Mouse (Mus musculus): Measurements from ENCODE around the gene Tmem63a. TPM values are rescaled to one million over a fixed set of nuclear protein-coding genes. Genes with fewer than 3 reads are reported as not detected.

Gene Tmem63a
- total RNA-seq, 1 experiment, result 14.7 TPM

DNA sequence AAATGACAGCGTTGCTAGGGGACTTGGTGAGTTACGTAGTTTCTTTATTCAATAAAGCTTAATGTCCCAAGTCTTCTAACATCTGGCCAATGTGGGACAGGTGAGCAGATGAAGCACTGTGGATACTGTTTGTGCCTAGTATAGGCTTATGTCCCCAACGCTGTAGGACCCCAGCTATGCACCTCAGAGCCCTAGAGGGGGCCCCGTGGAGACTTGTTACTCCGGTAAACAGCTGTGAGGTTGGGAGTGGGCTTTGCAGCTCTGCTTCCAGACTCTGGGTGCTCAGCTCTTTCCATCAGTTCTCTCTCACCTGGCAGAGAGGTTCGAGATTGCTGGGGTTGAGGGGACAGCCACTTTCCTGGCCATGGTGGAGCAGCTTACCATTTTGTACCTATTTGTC lies 36.8 kb upstream of the Tmem63a start:
- TF ChIP-seq MAFK (IDR thresholded peaks at IDR 0.05; ENCODE audit: insufficient read depth, low read depth, low read length) (no peak), CHD2 (IDR thresholded peaks at IDR 0.05; ENCODE audit: low read depth, low read length) (no peak), ZNF384 (IDR thresholded peaks at IDR 0.05; ENCODE audit: low read depth, low read length) (no peak), ZC3H11A (IDR thresholded peaks at IDR 0.05; ENCODE audit: borderline replicate concordance, low read depth, low read length) (no peak), HCFC1 (IDR thresholded peaks at IDR 0.05; ENCODE audit: borderline replicate concordance, insufficient read depth, low read length) (no peak)
- H3K9ac ChIP-seq (ENCODE audit: insufficient read depth, low read depth, low read length, poor library complexity, severe bottlenecking), result peak overlapping the region; percentile 16
- H3K36me3 ChIP-seq (ENCODE audit: control insufficient read depth, insufficient read depth, low read length, poor library complexity, severe bottlenecking), result peaks cover 34% of the 10 kb centered on the region
- no peak overlapping the region for H3K27ac ChIP-seq (ENCODE audit: insufficient read depth, low read depth, low read length, poor library complexity, severe bottlenecking)
- in situ Hi-C loops (cut with MboI; ENCODE audit: low sequenced_read_pairs in 2 of 2, unreplicated experiment in 2 of 2), result no loop called here
- no peaks in the 10 kb centered on the region for H3K9me3 ChIP-seq (ENCODE audit: control insufficient read depth, insufficient read depth, low read depth, low read length)
- peak overlapping the region; percentile 81 to 87 for H3K4me3 ChIP-seq (ENCODE audit: insufficient read depth in 1 of 2, low read depth in 1 of 2, low read length in 2 of 2, poor library complexity in 1 of 2, severe bottlenecking in 1 of 2)
- peaks cover 4 to 22% of the 10 kb centered on the region in 2 experiments; a peak in 2 of 4 replicates for H3K4me1 ChIP-seq (ENCODE audit: control insufficient read depth in 2 of 2, insufficient read depth in 2 of 2, low read length in 2 of 2, poor library complexity in 1 of 2)
- no peak for DNase-seq (ENCODE audit: low read depth, low spot score)

GRCm38 (mm10) chr1:180905876-180906275 lies 36.3 kb upstream of the Tmem63a start:
- TF ChIP-seq ZNF384 (IDR thresholded peaks at IDR 0.05; ENCODE audit: low read depth, low read length) (no peak), CHD2 (IDR thresholded peaks at IDR 0.05; ENCODE audit: low read depth, low read length) (no peak), MAFK (IDR thresholded peaks at IDR 0.05; ENCODE audit: insufficient read depth, low read depth, low read length) (no peak), ZC3H11A (IDR thresholded peaks at IDR 0.05; ENCODE audit: borderline replicate concordance, low read depth, low read length) (no peak), HCFC1 (IDR thresholded peaks at IDR 0.05; ENCODE audit: borderline replicate concordance, insufficient read depth, low read length) (no peak)
- H3K4me1 ChIP-seq (ENCODE audit: control insufficient read depth in 2 of 2, insufficient read depth in 2 of 2, low read length in 2 of 2, poor library complexity in 1 of 2), result peaks cover 6 to 26% of the 10 kb centered on the region in 2 experiments; a peak in 3 of 4 replicates
- in situ Hi-C loops (cut with MboI; ENCODE audit: low sequenced_read_pairs in 2 of 2, unreplicated experiment in 2 of 2), result no loop called here
- H3K36me3 ChIP-seq (ENCODE audit: control insufficient read depth, insufficient read depth, low read length, poor library complexity, severe bottlenecking), result peaks cover 34% of the 10 kb centered on the region
- H3K9me3 ChIP-seq (ENCODE audit: control insufficient read depth, insufficient read depth, low read depth, low read length), result no peaks in the 10 kb centered on the region
- H3K9ac ChIP-seq (ENCODE audit: insufficient read depth, low read depth, low read length, poor library complexity, severe bottlenecking), result peak overlapping the region; percentile 16
- peak overlapping the region; percentile 81 to 87 for H3K4me3 ChIP-seq (ENCODE audit: insufficient read depth in 1 of 2, low read depth in 1 of 2, low read length in 2 of 2, poor library complexity in 1 of 2, severe bottlenecking in 1 of 2)
- H3K27ac ChIP-seq (ENCODE audit: insufficient read depth, low read depth, low read length, poor library complexity, severe bottlenecking), result no peak overlapping the region
- DNase-seq (ENCODE audit: low read depth, low spot score), result no peak

DNA sequence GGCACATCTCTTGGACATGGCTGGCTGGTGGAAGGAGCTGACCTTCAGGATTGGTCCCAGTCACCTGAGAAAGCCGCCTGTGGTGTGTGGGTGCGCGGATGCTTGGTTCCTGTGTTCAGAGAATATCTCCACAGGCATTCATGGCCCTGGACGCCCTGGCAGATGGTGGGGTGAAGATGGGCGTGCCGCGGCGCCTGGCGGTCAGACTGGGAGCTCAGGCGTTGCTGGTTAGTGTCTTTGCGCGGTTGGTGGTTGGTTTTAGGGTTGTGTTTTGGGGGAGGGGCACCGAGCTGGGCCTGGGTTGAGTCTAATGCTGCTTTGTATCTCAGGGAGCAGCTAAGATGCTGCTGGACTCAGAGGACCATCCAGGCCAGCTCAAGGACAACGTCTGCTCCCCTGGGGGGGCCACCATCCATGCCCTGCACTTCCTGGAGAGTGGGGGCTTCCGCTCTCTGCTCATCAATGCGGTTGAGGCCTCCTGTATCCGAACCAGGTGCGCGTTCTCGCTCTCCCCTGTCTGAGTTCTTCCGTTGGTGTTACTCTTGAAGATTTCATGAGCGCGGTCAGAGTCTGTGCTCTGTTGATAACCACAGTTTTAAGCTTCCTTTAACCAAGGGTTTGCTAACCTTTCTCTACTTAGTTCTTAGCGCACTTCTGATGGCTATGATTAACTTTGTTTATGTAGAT lies 35.5 kb upstream of the Tmem63a start:
- peak overlapping the region; percentile 16 for H3K9ac ChIP-seq (ENCODE audit: insufficient read depth, low read depth, low read length, poor library complexity, severe bottlenecking)
- no peak for DNase-seq (ENCODE audit: low read depth, low spot score)
- in situ Hi-C loops (cut with MboI; ENCODE audit: low sequenced_read_pairs in 2 of 2, unreplicated experiment in 2 of 2), result no loop called here
- H3K4me3 ChIP-seq (ENCODE audit: insufficient read depth in 1 of 2, low read depth in 1 of 2, low read length in 2 of 2, poor library complexity in 1 of 2, severe bottlenecking in 1 of 2), result peak overlapping the region; percentile 81 to 87
- H3K9me3 ChIP-seq (ENCODE audit: control insufficient read depth, insufficient read depth, low read depth, low read length), result no peaks in the 10 kb centered on the region
- H3K27ac ChIP-seq (ENCODE audit: insufficient read depth, low read depth, low read length, poor library complexity, severe bottlenecking), result no peak overlapping the region
- peaks cover 8 to 32% of the 10 kb centered on the region in 2 experiments; a peak in 3 of 4 replicates for H3K4me1 ChIP-seq (ENCODE audit: control insufficient read depth in 2 of 2, insufficient read depth in 2 of 2, low read length in 2 of 2, poor library complexity in 1 of 2)
- TF ChIP-seq HCFC1 (IDR thresholded peaks at IDR 0.05; ENCODE audit: borderline replicate concordance, insufficient read depth, low read length) (no peak), ZC3H11A (IDR thresholded peaks at IDR 0.05; ENCODE audit: borderline replicate concordance, low read depth, low read length) (no peak), MAFK (IDR thresholded peaks at IDR 0.05; ENCODE audit: insufficient read depth, low read depth, low read length) (no peak), CHD2 (IDR thresholded peaks at IDR 0.05; ENCODE audit: low read depth, low read length) (no peak), ZNF384 (IDR thresholded peaks at IDR 0.05; ENCODE audit: low read depth, low read length) (no peak)
- peaks cover 34% of the 10 kb centered on the region for H3K36me3 ChIP-seq (ENCODE audit: control insufficient read depth, insufficient read depth, low read length, poor library complexity, severe bottlenecking)

- no peak for DNase-seq (ENCODE audit: low read depth, low spot score)
These were observed 31.0 kb upstream of the Tmem63a start for GRCm38 (mm10) chr1:180911138-180911537.

More at GRCm38 (mm10) chr1:180911138-180911537, 31.0 kb upstream of the Tmem63a start:
- in situ Hi-C loops (cut with MboI; ENCODE audit: low sequenced_read_pairs in 2 of 2, unreplicated experiment in 2 of 2), result no loop called here
- Histone ChIP-seq H3K36me3 (ENCODE audit: control insufficient read depth, insufficient read depth, low read length, poor library complexity, severe bottlenecking) (peaks cover 28% of the 10 kb centered on the region), H3K4me1 (ENCODE audit: control insufficient read depth in 2 of 2, insufficient read depth in 2 of 2, low read length in 2 of 2, poor library complexity in 1 of 2) (peaks cover 7 to 35% of the 10 kb centered on the region in 2 experiments), H3K4me3 (ENCODE audit: insufficient read depth in 1 of 2, low read depth in 1 of 2, low read length in 2 of 2, poor library complexity in 1 of 2, severe bottlenecking in 1 of 2) (no peak overlapping the region), H3K9ac (ENCODE audit: insufficient read depth, low read depth, low read length, poor library complexity, severe bottlenecking) (no peak overlapping the region), H3K9me3 (ENCODE audit: control insufficient read depth, insufficient read depth, low read depth, low read length) (no peaks in the 10 kb centered on the region), H3K27ac (ENCODE audit: insufficient read depth, low read depth, low read length, poor library complexity, severe bottlenecking) (no peak overlapping the region)
- no peak for TF ChIP-seq ZC3H11A (IDR thresholded peaks at IDR 0.05; ENCODE audit: borderline replicate concordance, low read depth, low read length)
- no peak for TF ChIP-seq ZNF384 (IDR thresholded peaks at IDR 0.05; ENCODE audit: low read depth, low read length)
- TF ChIP-seq HCFC1 (IDR thresholded peaks at IDR 0.05; ENCODE audit: borderline replicate concordance, insufficient read depth, low read length), result no peak
- TF ChIP-seq MAFK (IDR thresholded peaks at IDR 0.05; ENCODE audit: insufficient read depth, low read depth, low read length), result no peak
- no peak for TF ChIP-seq CHD2 (IDR thresholded peaks at IDR 0.05; ENCODE audit: low read depth, low read length)

Measured in ES-E14 (cell line).